Mouse (Mus musculus) myocyte (in vitro differentiated cells): ENCODE measurements at regions not wholly inside any gene's neighbourhood (a gene's known extent, or its start where the extent isn't known, plus 50 kb on each side); places are given as distances from the start of the nearest gene placed in this dataset.

Experiments used
- CEBPB ChIP-seq: IDR thresholded peaks from 2 replicates; pipeline ENCODE4 v1.6.1; 2011; ENCODE audit warnings: mild to moderate bottlenecking, moderate library complexity; ENCODE audit not compliant: poor library complexity, insufficient read depth, severe bottlenecking
- E2F4 ChIP-seq: IDR thresholded peaks from one replicate; pipeline ENCODE4 v1.6.1; 2011; ENCODE audit warnings: mild to moderate bottlenecking, control low read depth, moderate library complexity; ENCODE audit not compliant: insufficient read depth
- MAX ChIP-seq: IDR thresholded peaks from one replicate; pipeline ENCODE4 v1.6.1; 2011; ENCODE audit warnings: low read depth, mild to moderate bottlenecking, control low read depth
- MYOD1 ChIP-seq, 3 experiments: IDR thresholded peaks; one replicate each; pipeline ENCODE4 v1.6.1; 2011; ENCODE audit warnings: control low read depth in 2 of 3, low read depth in 2 of 3, mild to moderate bottlenecking in 2 of 3, moderate library complexity in 1 of 3; ENCODE audit not compliant: insufficient read length in 2 of 3, control insufficient read depth in 1 of 3
- POLR2A ChIP-seq: IDR thresholded peaks from one replicate; pipeline ENCODE4 v1.6.1; 2011; ENCODE audit warnings: low read depth, mild to moderate bottlenecking, control low read depth, moderate library complexity; ENCODE audit not compliant: insufficient read length
- SRF ChIP-seq: IDR thresholded peaks from one replicate; pipeline ENCODE4 v1.6.1; 2011; ENCODE audit warnings: low read depth; ENCODE audit not compliant: control insufficient read depth, insufficient read length

DNA sequence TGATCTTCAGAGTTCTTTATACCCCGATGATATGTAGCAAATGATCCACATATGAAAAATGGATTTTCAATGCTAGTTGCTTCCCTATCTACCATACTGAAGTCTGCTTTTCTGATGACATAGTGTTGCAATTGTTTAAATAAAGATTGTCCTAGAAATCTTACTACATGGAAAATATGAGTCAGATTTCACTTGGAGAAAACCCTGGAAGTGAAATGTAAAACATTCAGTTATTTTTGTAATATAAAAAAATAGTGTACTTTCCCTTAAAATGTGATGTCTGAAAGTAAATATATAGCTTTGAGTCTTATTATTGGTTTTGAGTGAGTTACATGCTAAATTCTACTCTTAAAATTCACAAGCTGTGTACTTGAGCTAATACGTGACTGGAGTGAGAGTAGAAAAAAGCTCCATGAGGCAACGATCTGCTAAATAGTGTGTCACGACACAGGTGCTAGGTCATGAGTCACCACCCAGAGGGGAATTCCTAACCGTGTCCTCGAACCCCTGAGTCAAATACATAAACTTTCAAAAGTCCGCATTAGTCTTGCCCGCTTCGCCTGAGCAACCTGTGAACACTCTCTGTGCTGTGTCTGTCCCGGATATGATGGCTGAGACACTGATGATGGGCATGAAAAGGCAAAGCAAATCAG lies 430.5 kb downstream of the Hsfy2 start:
- TF ChIP-seq CEBPB: no peak
- TF ChIP-seq SRF: no peak
- TF ChIP-seq POLR2A: no peak
- no peak for TF ChIP-seq E2F4
- TF ChIP-seq MAX: no peak
- no peak for TF ChIP-seq MYOD1 (IDR thresholded peaks at IDR 0.05; ENCODE audit: control insufficient read depth in 1 of 3, insufficient read length in 2 of 3, low read depth in 2 of 3)
